In the genomic region with DNA sequence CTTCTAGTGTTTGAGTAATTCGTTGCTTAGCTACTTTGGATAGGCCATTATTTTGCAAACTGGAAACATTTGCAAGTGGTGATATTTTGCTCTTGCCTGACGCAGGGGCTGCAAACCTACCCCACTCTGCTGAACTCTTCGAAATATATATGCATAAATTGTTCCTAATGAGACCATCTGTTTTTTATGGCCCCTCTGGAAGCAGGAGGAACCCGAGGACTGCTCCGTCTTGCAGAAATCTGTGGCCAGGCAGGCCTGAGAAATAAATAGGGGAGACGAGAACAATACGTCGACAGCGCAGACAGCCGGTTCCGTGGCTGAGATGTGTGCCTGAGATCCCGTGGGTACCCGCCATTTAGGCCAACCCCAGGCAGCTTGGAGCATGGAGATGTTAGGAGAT, we compare ENCODE assay signal across 16 mouse cellular contexts.
DNase-seq lines count a peak whose midpoint lies in the region; ATAC-seq and TF ChIP-seq lines count a peak whose summit lies in the region.
"Had no signal": no experiment of that assay in that cellular context is flagged by ENCODE, and none has a peak within 500 bp of the region (broad histone marks: within the 10 kb centered on the region; RNA-seq: fewer than 3 reads in every experiment).

No protein-coding gene starts in this region.

- no peak for TF ChIP-seq CTCF in forebrain, postnatal 0 days (IDR thresholded peaks at IDR 0.05; ENCODE audit: low read depth)

- WGBS in hindbrain, embryonic 10.5 days = 7% methylated on average over 13 of the region's 13 CpGs
- 7% methylated on average over 13 of the region's 13 CpGs for WGBS in hindbrain, embryonic 14.5 days
- WGBS in forebrain, embryonic 10.5 days = 6% methylated on average over 13 of the region's 13 CpGs
- 18% methylated on average over 13 of the region's 13 CpGs for WGBS in forebrain, postnatal 0 days
- 8% methylated on average over 13 of the region's 13 CpGs for WGBS in midbrain, embryonic 13.5 days

- H3K27me3 ChIP-seq in hindbrain, embryonic 10.5 days (ENCODE audit: insufficient read depth, poor library complexity, severe bottlenecking) = peaks cover 100% of the 10 kb centered on the region
- peaks cover 73% of the 10 kb centered on the region for H3K27me3 ChIP-seq in hindbrain, embryonic 14.5 days (ENCODE audit: control insufficient read depth, insufficient read depth, low read length)
- peaks cover 100% of the 10 kb centered on the region for H3K27me3 ChIP-seq in forebrain, embryonic 10.5 days (ENCODE audit: poor library complexity, severe bottlenecking)
- H3K27me3 ChIP-seq in forebrain, postnatal 0 days (ENCODE audit: insufficient read depth, low read length) = no peaks in the 10 kb centered on the region; the same call in 1 of the 2 replicates
- peaks cover 73% of the 10 kb centered on the region for H3K27me3 ChIP-seq in midbrain, embryonic 13.5 days

- H3K4me2 ChIP-seq in hindbrain, embryonic 14.5 days (replicated peaks) = no peak overlapping the region
- no peak overlapping the region for H3K4me2 ChIP-seq in forebrain, postnatal 0 days (ENCODE audit: low read depth)
- no peak overlapping the region for H3K4me2 ChIP-seq in midbrain, embryonic 13.5 days (replicated peaks)

- no peak for DNase-seq in hindbrain, embryonic 10.5 days (ENCODE audit: low spot score)
- DNase-seq in hindbrain, embryonic 14.5 days (ENCODE audit: low spot score) = no peak
- no peak for DNase-seq in forebrain, embryonic 10.5 days (ENCODE audit: extremely low spot score, low spot score)
- peak; percentile 19 for DNase-seq in forebrain, postnatal 0 days
- no peak for DNase-seq in right cerebral cortex, postnatal 10 days (ENCODE audit: low spot score in 2 of 2)
- no peak for DNase-seq in thymus, postnatal 25 days
- DNase-seq: adrenal gland, postnatal 25 days; gastrocnemius, postnatal 14 days; heart, postnatal 4 days; kidney, postnatal 10 days; layer of hippocampus, adult 9-11 months; liver, postnatal 0 days had no signal

- ATAC-seq in hindbrain, embryonic 14.5 days (ENCODE audit: low FRiP score) = no peak
- no peak for ATAC-seq in forebrain, postnatal 0 days
- no peak for ATAC-seq in midbrain, embryonic 13.5 days
- ATAC-seq: activated CD4-positive, CD25-positive, alpha-beta regulatory T cell, adult 4 months; intestine, postnatal 0 days; liver, postnatal 0 days had no signal

- H3K9ac ChIP-seq in hindbrain, embryonic 14.5 days = no peak overlapping the region
- no peak overlapping the region for H3K9ac ChIP-seq in forebrain, postnatal 0 days
- 0 out of 2 replicates have a peak overlapping the region, but pooled peaks have one; percentile 14 for H3K9ac ChIP-seq in midbrain, embryonic 13.5 days (replicated peaks)
- H3K9ac ChIP-seq: embryonic facial prominence, embryonic 12.5 days; liver, postnatal 0 days had no signal

- H3K4me3 ChIP-seq in hindbrain, embryonic 10.5 days = no peak overlapping the region
- no peak overlapping the region for H3K4me3 ChIP-seq in hindbrain, embryonic 14.5 days (replicated peaks; ENCODE audit: low read length)
- 0 out of 2 replicates have a peak overlapping the region, but pooled peaks have one; percentile 18 for H3K4me3 ChIP-seq in forebrain, embryonic 10.5 days
- no peak overlapping the region for H3K4me3 ChIP-seq in forebrain, postnatal 0 days (ENCODE audit: low read depth, low read length)
- no peak overlapping the region for H3K4me3 ChIP-seq in midbrain, embryonic 13.5 days (replicated peaks)
- H3K4me3 ChIP-seq: embryonic facial prominence, embryonic 12.5 days had no signal

- no peaks in the 10 kb centered on the region for H3K36me3 ChIP-seq in hindbrain, embryonic 10.5 days
- H3K36me3 ChIP-seq in hindbrain, embryonic 14.5 days (replicated peaks; ENCODE audit: control insufficient read depth, insufficient read depth) = no peaks in the 10 kb centered on the region
- H3K36me3 ChIP-seq in forebrain, embryonic 10.5 days (replicated peaks) = no peaks in the 10 kb centered on the region
- no peaks in the 10 kb centered on the region for H3K36me3 ChIP-seq in forebrain, postnatal 0 days (ENCODE audit: insufficient read depth)
- H3K36me3 ChIP-seq in midbrain, embryonic 13.5 days = no peaks in the 10 kb centered on the region
- H3K36me3 ChIP-seq: embryonic facial prominence, embryonic 12.5 days had no signal

- peak overlapping the region; percentile 77 for H3K27ac ChIP-seq in hindbrain, embryonic 10.5 days
- no peak overlapping the region; the same call in 1 of the 2 replicates for H3K27ac ChIP-seq in hindbrain, embryonic 14.5 days
- H3K27ac ChIP-seq in forebrain, embryonic 10.5 days = peak overlapping the region; percentile 62; the same call in 1 of the 2 replicates
- no peak overlapping the region for H3K27ac ChIP-seq in forebrain, postnatal 0 days (ENCODE audit: low read depth, low read length)
- H3K27ac ChIP-seq in midbrain, embryonic 13.5 days = peak overlapping the region; percentile 80
- H3K27ac ChIP-seq: embryonic facial prominence, embryonic 12.5 days had no signal

- H3K4me1 ChIP-seq in hindbrain, embryonic 10.5 days (replicated peaks) = peaks cover 76% of the 10 kb centered on the region
- peaks cover 51% of the 10 kb centered on the region for H3K4me1 ChIP-seq in hindbrain, embryonic 14.5 days (replicated peaks; ENCODE audit: control insufficient read depth, insufficient read depth, low read length)
- H3K4me1 ChIP-seq in forebrain, embryonic 10.5 days = peaks cover 75% of the 10 kb centered on the region
- 0 out of 2 replicates have a peak, but pooled peaks cover 6% of the 10 kb centered on the region for H3K4me1 ChIP-seq in forebrain, postnatal 0 days (ENCODE audit: insufficient read depth)
- peaks cover 67% of the 10 kb centered on the region for H3K4me1 ChIP-seq in midbrain, embryonic 13.5 days (replicated peaks)

- no peaks in the 10 kb centered on the region for H3K9me3 ChIP-seq in hindbrain, embryonic 10.5 days
- H3K9me3 ChIP-seq in hindbrain, embryonic 14.5 days (ENCODE audit: control insufficient read depth, low read length) = no peaks in the 10 kb centered on the region
- no peaks in the 10 kb centered on the region for H3K9me3 ChIP-seq in forebrain, embryonic 10.5 days
- H3K9me3 ChIP-seq in forebrain, postnatal 0 days (ENCODE audit: low read length) = no peaks in the 10 kb centered on the region
- H3K9me3 ChIP-seq in midbrain, embryonic 13.5 days = no peaks in the 10 kb centered on the region
- H3K9me3 ChIP-seq: embryonic facial prominence, embryonic 12.5 days had no signal

Comparison
In these comparisons a context has a peak if more than half of its experiments do, and no peak if none do; other contexts are left out.
1. H3K27ac ChIP-seq: peak in hindbrain, embryonic 10.5 days (single experiment), forebrain, embryonic 10.5 days (single experiment) and midbrain, embryonic 13.5 days (single experiment); none in hindbrain, embryonic 14.5 days (single experiment) and forebrain, postnatal 0 days (single experiment).